Mouse (Mus musculus) heart, adult 11 months (tissue): ENCODE data around the gene Rasl11a.

Source experiments
- DNase-seq: peaks from one replicate; pipeline ENCODE4 v3.0.0; 2022

The Rasl11a gene

DNA sequence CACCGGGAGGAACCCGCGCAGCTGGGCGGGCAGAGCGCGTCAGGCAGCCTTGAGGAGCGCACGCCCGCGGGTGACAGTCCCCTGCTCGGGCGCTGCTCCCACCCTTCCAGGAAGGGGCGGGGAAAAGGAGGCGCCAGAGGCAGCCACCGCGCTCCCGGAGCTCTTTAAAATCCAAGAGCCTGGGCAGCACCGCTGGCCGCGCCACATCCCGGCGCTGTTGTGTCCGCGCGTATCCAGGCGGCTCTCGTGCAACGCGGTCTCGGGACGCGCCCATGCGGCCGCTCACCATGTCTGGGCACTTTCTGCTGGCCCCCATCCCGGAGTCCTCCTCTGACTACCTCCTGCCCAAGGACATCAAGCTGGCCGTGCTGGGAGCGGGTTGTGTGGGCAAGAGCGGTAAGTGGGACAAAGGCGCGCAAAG, at the start of gene Rasl11a:
TSS of gene Rasl11a (plus strand) at position 127 of the 421 bp plus-strand sequence.
- peak; percentile 99 for DNase-seq

DNA sequence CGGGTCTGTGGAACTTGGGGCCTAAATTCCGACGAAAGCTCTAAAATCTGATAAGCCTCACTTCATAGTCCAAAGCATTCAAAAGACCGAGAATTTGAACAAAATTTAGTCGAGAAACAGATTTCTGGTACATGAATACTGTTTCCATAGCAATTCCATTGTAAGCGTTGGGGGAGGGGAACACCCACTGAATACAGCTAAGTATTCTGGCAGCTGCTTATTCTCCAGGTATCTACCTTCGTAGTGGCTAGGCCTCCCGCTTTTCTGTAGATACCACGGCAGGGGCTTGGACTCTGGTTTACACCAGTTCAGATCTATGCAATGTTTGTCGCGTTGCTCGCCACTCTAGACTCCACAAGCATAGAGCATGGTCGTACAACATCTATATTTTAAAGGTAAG, 49.1 kb upstream of the Rasl11a start:
- no peak for DNase-seq

- DNase-seq: no peak
Measured at GRCm38 (mm10) chr5:146798031-146798430, 46.8 kb upstream of the Rasl11a start.

GRCm38 (mm10) chr5:146806004-146806430, 38.9 kb upstream of the Rasl11a start:
- peak; percentile 91 for DNase-seq

GRCm38 (mm10) chr5:146809951-146810350, 34.9 kb upstream of the Rasl11a start:
- DNase-seq: no peak

- DNase-seq: no peak
Measured at GRCm38 (mm10) chr5:146812866-146813265, 32.0 kb upstream of the Rasl11a start.

DNA sequence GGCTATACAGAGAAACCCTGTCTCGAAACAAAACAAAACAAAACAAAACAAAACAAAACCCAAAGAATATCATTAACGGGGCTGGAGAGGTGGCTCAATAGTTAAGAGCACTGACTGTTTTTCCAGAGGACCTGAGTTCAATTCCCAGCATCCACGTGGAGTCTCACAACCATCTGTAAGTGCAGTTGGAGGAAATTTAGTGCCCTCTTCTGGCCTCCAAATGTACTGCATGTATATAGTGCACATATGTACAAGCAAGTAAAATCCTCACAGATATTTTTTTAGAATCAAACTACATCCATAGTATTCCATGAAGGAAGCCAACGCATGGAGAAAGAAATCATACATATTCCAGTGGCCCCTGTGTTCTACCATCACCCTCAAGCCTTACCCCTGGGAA, 31.4 kb upstream of the Rasl11a start:
- no peak for DNase-seq

GRCm38 (mm10) chr5:146815394-146815793, 29.5 kb upstream of the Rasl11a start:
- no peak for DNase-seq

- DNase-seq: no peak
Measured at GRCm38 (mm10) chr5:146817583-146817982, 27.3 kb upstream of the Rasl11a start.

DNA sequence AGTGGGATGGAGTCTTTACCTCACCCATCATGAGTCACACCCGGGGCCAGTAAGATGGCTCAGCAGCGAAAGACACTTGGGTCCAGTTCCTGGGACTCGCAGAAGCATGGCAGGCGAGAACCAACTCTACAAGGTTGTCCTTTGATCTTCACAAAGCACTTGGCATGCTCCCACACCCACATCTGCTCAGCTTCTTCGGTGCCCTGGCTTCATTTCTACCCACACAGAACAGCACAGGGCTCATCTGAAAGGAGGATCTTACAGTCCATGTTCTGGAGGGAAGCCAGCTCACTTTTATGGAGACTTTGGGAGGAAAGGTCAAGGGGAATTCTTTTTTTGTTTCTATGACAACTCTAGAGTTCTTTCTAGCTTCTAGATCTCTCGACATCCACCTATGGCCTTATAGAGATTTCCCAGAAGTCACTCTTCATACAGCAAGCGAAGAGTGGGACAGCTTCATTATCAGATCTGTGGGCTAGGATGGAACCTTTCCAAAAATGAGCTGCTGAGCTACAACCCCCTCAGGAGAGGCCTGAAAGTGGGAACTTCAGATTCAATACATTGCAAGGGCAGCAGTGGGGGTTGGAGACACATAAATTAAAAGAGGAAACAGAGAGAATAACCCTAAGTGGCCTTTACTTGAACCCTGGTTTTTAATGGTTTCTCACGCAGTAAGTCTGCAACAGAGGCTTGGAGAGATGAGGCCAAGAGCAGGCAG, 25.8 kb upstream of the Rasl11a start:
- DNase-seq: no peak

- DNase-seq: no peak
Measured at GRCm38 (mm10) chr5:146823005-146823404, 21.9 kb upstream of the Rasl11a start.

DNA sequence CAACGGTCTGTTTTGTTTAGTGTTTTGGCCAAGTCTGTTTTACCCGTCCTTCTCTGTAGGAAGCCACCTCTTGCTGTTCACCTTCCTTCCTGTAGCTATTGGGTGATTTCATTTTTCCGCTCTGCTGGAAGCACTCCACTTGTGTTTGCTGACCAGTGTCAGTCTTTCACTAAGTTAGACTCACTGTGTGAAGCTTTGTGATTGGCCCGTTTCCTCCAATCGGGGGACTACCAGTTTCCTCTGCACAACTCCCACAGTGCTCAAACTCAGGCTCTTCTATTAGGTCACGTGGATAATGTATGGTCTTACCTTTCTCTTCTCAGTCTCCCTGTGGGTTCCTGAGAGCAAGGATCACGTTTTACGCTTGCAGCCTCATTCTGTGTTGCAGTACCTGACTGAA, 15.3 kb upstream of the Rasl11a start:
- peak; percentile 92 for DNase-seq

- DNase-seq: no peak
Measured at GRCm38 (mm10) chr5:146832435-146832768, 12.5 kb upstream of the Rasl11a start.

DNA sequence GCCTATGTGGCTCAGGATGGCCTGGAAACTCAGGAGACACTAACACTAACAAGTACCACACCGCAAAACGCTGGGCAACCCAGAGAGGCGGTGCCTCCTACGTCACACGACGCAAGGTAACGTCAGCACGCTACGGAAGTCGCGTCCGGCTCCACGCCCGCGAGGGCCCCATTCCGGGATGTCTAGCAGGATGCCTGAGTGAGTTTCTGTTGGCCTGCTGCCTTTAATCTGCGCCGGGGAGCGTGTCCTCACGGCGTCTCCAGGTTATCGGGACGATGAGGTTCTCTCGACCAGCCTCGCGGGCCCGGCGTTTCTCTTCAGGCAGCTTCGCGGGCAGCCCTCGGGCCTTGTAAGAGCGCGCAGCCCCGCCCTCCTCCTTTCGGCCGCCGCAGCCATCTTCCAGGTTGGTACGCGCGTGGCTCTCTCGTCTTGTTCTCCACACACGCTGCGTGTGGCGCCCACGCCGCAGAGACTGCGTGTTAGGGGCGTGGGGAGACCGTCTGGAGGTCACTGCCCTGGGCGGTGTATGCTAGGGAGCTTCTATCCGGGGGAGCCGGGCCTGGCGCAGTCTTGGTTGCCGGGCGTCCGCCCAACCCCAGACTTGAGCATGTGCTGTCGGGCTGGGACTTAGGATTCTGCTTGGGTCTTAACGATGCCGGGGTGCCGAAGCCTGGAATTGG, 12.0 kb upstream of the Rasl11a start, which contains the start of gene Rpl21:
TSS of gene Rpl21 (plus strand) at position 122 of the 680 bp plus-strand sequence.
- peak; percentile 99 for DNase-seq

DNA sequence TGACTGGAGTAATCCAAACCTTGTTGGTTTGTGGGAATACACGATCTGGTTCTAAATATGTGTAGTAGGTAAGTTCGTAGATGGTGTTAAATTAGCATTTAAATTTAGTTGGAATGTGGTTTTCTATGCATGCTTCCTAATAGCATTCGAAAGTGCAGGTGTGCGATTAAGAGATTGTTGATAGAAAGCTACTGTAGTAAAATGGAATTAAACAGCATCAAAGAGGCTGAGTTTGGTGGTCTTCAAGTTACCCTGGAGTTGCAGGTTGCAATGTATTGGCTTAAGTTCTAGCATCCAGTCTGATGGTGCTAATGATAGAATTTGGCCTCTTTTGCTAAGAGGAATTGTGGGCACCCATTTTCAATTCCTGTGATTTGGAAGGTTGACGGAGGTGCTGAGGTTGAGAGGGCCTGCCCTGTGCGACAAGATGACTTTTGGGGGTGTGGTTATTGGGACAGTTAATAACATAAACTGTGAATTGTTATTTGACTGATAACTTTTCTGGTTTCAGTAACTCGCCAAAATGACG, 11.1 kb upstream of the Rasl11a start:
- DNase-seq: no peak

GRCm38 (mm10) chr5:146834959-146835358, 9.9 kb upstream of the Rasl11a start:
- DNase-seq: no peak

- DNase-seq: no peak
Measured at GRCm38 (mm10) chr5:146837967-146838720, 6.7 kb upstream of the Rasl11a start.

DNA sequence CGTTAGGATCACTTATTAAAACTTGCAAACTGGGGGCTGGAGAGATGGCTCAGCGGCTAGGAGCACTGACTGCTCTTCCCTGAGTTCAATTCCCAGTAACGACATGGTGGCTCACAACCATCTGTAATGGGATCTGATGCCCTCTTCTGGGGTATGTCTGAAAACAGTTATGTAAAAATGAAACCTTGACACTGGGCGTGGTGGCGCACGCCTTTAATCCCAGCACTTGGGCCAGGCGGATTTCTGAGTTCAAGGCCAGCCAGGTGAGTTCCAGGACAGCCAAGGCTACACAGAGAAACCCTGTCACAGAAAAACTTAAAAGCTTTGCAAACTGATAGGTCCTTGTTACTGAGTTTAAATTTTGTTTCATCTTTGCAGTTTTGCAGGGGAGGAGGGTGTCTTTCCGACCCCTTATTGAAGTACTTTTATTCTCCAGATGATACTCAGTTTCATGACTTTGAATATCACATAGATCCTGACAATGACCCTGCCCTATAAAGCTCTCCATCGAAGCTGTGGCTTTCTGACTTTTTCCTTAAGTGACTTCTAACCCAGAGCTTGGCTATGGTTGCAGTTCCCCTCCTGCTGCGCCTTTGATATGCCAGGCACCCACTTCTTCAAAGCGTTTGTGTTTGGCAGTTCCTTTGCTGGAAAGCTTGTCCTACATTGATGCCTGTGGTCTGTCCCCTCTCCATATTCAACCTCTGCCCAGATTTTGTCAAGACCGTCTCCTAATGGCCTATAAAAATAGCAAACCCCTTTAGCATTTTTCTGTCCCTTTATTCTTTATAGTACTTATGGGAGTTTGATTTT, 5.8 kb upstream of the Rasl11a start:
- DNase-seq: no peak

DNA sequence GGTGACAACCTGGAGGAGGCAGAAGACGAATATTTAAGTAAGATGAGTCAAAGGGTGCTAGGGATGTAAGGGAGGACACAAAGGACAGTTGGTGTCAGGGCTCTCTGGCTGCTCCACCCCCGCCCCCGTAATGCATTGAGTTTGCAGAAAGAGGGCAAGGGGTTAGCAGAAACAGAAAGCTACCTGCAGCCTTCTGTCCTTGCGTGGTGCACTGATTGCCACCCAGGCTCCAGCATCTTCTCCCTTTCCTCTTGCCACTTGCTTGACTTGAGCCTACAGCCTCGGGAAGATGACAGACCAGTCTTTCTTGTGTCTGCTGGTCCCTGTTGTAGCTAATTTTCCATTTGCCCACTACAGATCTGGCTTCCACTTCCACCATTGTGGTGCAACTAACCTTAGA, 5.1 kb upstream of the Rasl11a start:
- no peak for DNase-seq

- no peak for DNase-seq
Measured at GRCm38 (mm10) chr5:146840422-146840821, 4.4 kb upstream of the Rasl11a start.

GRCm38 (mm10) chr5:146841301-146841700, 3.6 kb upstream of the Rasl11a start:
- DNase-seq: no peak

GRCm38 (mm10) chr5:146841996-146842395, 2.9 kb upstream of the Rasl11a start:
- DNase-seq: no peak
